Mouse (Mus musculus) heart, embryonic 12.5 days (tissue): ENCODE results near the gene 1700042G07Rik. TPM values are rescaled to one million over a fixed set of nuclear protein-coding genes. Genes with fewer than 3 reads are reported as not detected.

Experiments
- ATAC-seq: fragments of 200-750 bp; cut with Nextera tagmentation; 2 replicates; pipeline ENCODE4 v1.8.0; 2017; ENCODE audit warnings: moderate TSS enrichment, moderate library complexity; ENCODE audit not compliant: insufficient number of reproducible peaks, low FRiP score
- H3K27ac ChIP-seq: fragments of 300-500 bp; sonication (generic); 2 replicates; pipeline ENCODE4 v1.5.1; 2016; ENCODE audit warnings: mild to moderate bottlenecking, moderate library complexity; ENCODE audit not compliant: poor library complexity, severe bottlenecking
- H3K27me3 ChIP-seq: fragments of 300-500 bp; sonication (generic); replicated peaks from 2 replicates; pipeline ENCODE4 v1.6.1; 2016; ENCODE audit warnings: mild to moderate bottlenecking, moderate library complexity
- H3K36me3 ChIP-seq: fragments of 300-500 bp; sonication (generic); 2 replicates; pipeline ENCODE4 v1.6.1; 2016; ENCODE audit warnings: mild to moderate bottlenecking, moderate library complexity
- H3K4me1 ChIP-seq: fragments of 300-500 bp; sonication (generic); replicated peaks from 2 replicates; pipeline ENCODE4 v1.6.1; 2016; ENCODE audit warnings: mild to moderate bottlenecking
- H3K4me2 ChIP-seq: fragments of 300-500 bp; sonication (generic); 2 replicates; pipeline ENCODE4 v1.6.1; 2016; ENCODE audit warnings: mild to moderate bottlenecking, moderate library complexity
- H3K4me3 ChIP-seq: fragments of 300-500 bp; sonication (generic); 2 replicates; pipeline ENCODE4 v1.5.1; 2016; ENCODE audit warnings: mild to moderate bottlenecking
- H3K9ac ChIP-seq: fragments of 300-500 bp; sonication (generic); 2 replicates; pipeline ENCODE4 v1.6.1; 2016; ENCODE audit warnings: mild to moderate bottlenecking, moderate library complexity
- H3K9me3 ChIP-seq: fragments of 300-500 bp; sonication (generic); replicated peaks from 2 replicates; pipeline ENCODE4 v1.6.1; 2016; ENCODE audit warnings: mild to moderate bottlenecking, moderate library complexity
- WGBS: fragments of 180-500 bp; shearing (Covaris S2); methylation state at CpG from one replicate; pipeline ENCODE4 v1.1.7; 2016; 5-methylcytosine and 5-hydroxymethylcytosine counted together
- polyA plus RNA-seq: library from polyadenylated mRNA; unstranded; fragments of >200 nt; fragmentation: Nextera tagmentation; extraction: Ambion mirVana; gene quantifications from 2 replicates; pipeline ENCODE4 v1.2.1, GENCODE M21; 2016

1700042G07Rik gene
- polyA plus RNA-seq, 1 experiment from 2014 or later: not detected

DNA sequence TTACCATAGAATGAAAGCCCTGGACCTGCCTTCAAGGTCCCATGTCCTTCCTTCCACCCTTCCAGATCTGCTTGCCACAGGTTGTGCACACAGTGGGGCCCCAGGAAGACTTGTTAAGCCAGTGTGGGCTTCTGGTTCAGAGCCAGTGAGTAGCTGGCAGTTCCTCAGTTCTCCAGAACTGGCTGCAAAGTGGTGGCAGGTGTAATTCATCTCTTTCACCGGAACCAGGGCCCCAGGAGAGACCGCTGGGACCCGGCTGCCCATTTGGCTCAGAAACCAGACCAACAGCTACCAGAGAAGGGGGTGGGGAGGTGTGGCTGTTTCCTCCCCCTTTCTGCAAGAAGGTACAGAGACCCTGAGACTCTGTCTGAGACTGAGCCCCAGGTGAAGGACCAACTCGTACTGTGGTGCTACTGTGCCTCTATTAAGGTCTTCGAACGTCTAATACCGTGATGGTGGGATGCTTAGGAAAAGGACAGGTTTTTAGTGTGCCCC is 29.8 kb upstream of the 1700042G07Rik start:
- Histone ChIP-seq H3K4me3 (peak overlapping the region; percentile 75), H3K27me3 (0 out of 2 replicates have a peak, but pooled peaks cover 6% of the 10 kb centered on the region), H3K4me1 (peaks cover 15% of the 10 kb centered on the region), H3K27ac (no peak overlapping the region), H3K4me2 (peak overlapping the region; percentile 98), H3K9ac (peak overlapping the region; percentile 79; the same call in 1 of the 2 replicates), H3K9me3 (0 out of 2 replicates have a peak, but pooled peaks cover 4% of the 10 kb centered on the region), H3K36me3 (no peaks in the 10 kb centered on the region)
- WGBS: 9% methylated on average over 7 of the region's 7 CpGs
- no peak for ATAC-seq

DNA sequence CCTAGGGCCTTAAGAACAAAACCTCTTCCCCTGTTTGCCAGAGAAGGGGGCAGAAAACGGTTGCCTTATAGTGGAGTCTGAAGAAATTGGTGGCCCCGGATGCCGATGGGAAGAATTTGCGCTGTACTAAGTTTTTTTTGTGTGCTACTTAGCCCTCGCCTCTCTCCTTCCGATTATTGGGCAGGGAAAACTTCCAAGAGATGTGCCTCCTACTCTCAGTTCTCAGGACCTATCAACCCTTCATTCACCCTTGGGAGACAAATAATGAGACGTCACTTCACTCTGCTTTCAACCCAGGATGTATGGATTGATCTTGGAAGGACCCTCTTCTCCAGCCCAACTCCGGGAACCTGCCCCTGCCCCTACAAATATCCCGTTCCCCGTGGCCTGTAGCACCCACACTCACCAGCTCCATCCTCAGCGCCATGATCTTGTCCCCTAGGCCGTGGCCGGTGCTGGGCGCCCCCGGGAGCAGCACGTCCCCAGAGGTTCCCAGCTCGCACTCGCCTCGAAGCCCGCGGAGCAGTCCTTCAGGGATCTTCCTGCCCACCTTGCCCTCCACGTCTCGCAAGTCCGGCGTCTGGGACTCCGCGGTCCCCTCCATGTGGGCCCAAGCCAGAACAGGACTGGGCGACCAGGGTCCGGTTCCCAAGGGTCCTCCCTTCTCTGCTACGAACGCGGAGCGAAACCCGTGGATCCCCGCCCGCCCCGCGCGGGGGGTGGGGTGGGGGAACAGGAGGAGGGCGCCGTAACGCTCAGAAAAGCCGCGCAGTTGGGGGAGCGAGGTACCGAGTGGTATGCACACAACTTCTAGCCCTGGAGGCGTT is 29.1 kb upstream of the 1700042G07Rik start:
- 0 out of 2 replicates have a peak, but pooled peaks cover 6% of the 10 kb centered on the region for H3K27me3 ChIP-seq
- H3K4me3 ChIP-seq: peak overlapping the region; percentile 75
- ATAC-seq: peak; percentile 77
- H3K27ac ChIP-seq: no peak overlapping the region
- under 1% methylated on average over 47 of the region's 47 CpGs for WGBS
- no peaks in the 10 kb centered on the region for H3K36me3 ChIP-seq
- 0 out of 2 replicates have a peak, but pooled peaks cover 4% of the 10 kb centered on the region for H3K9me3 ChIP-seq
- peak overlapping the region; percentile 79 for H3K9ac ChIP-seq
- peaks cover 15% of the 10 kb centered on the region for H3K4me1 ChIP-seq
- peak overlapping the region; percentile 98 for H3K4me2 ChIP-seq

GRCm38 (mm10) chr4:116149812-116150155 is 23.4 kb upstream of the 1700042G07Rik start:
- Histone ChIP-seq H3K4me1 (peaks cover 13% of the 10 kb centered on the region), H3K36me3 (peaks cover 32% of the 10 kb centered on the region), H3K9ac (peak overlapping the region; percentile 95), H3K4me3 (peak overlapping the region; percentile 88), H3K9me3 (0 out of 2 replicates have a peak, but pooled peaks cover 4% of the 10 kb centered on the region), H3K27ac (peak overlapping the region; percentile 91), H3K4me2 (peak overlapping the region; percentile 83), H3K27me3 (no peaks in the 10 kb centered on the region)
- WGBS: 21% methylated on average over 6 of the region's 6 CpGs
- 0 out of 2 replicates have a peak, but pooled peaks have one; percentile 12 for ATAC-seq

DNA sequence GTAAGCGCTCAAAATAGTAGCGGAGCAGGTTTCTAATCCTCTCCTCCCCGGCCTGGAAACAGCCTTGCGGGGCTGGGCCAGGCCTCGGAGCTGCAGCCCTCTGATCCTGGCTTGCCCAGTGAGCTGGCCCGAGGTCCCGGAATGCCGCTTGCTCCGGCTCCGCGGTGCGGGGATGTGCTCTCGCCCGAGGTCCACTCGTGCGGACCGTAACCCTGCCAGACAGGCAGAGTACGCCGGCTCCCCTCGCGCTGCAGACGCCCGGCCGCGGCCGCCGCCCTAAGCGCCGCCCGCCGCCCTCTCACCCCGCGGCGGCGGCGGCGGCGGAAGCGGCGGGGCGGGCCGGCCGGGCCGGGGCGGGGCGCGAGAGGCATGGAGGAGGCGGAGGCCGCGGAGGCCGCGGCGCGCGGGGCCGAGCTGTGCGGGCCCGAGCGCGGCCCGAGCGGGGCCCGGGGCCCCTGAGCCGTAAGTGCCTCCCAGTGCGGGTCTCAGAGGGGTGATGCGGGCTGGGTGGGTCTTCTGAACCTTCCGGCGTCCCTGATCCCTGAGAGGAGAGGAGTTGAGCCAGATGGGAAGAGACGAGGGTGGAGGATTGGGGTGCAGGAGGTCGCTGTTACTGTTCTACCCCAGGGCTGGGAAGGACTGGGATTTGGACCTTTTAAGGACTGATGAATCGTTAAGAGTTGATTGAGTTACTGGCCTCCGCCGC is 22.9 kb upstream of the 1700042G07Rik start:
- peak overlapping the region; percentile 91 for H3K27ac ChIP-seq
- H3K4me3 ChIP-seq: peak overlapping the region; percentile 88
- WGBS: 4% methylated on average over 70 of the region's 73 CpGs
- H3K36me3 ChIP-seq: peaks cover 37% of the 10 kb centered on the region
- no peaks in the 10 kb centered on the region for H3K27me3 ChIP-seq
- peaks cover 11% of the 10 kb centered on the region for H3K4me1 ChIP-seq
- H3K4me2 ChIP-seq: peak overlapping the region; percentile 83
- 0 out of 2 replicates have a peak, but pooled peaks cover 4% of the 10 kb centered on the region for H3K9me3 ChIP-seq
- H3K9ac ChIP-seq: peak overlapping the region; percentile 95
- ATAC-seq: peak; percentile 94

- H3K9me3 ChIP-seq: 0 out of 2 replicates have a peak, but pooled peaks cover 4% of the 10 kb centered on the region
- peak overlapping the region; percentile 95 for H3K9ac ChIP-seq
- H3K27me3 ChIP-seq: no peaks in the 10 kb centered on the region
- H3K4me1 ChIP-seq: peaks cover 11% of the 10 kb centered on the region
- peak overlapping the region; percentile 83 for H3K4me2 ChIP-seq
- peak overlapping the region; percentile 91 for H3K27ac ChIP-seq
- peaks cover 43% of the 10 kb centered on the region for H3K36me3 ChIP-seq
- peak overlapping the region; percentile 88 for H3K4me3 ChIP-seq
- WGBS: 14% methylated on average over 4 of the region's 4 CpGs
- ATAC-seq: no peak
Measured at GRCm38 (mm10) chr4:116150862-116151221, 22.3 kb upstream of the 1700042G07Rik start.

GRCm38 (mm10) chr4:116151238-116151637 is 21.9 kb upstream of the 1700042G07Rik start, which contains the start of gene Lurap1:
TSS of gene Lurap1 (minus strand) at chr4:116151338.
- no peak for ATAC-seq
- H3K4me2 ChIP-seq: peak within 1 kb of the TSS; percentile 83
- peaks cover 11% of the 10 kb centered on the region for H3K4me1 ChIP-seq
- H3K36me3 ChIP-seq: peaks cover 47% of the 10 kb centered on the region
- H3K9ac ChIP-seq: peak within 1 kb of the TSS; percentile 95
- peak within 1 kb of the TSS; percentile 91 for H3K27ac ChIP-seq
- H3K4me3 ChIP-seq: peak within 1 kb of the TSS; percentile 88
- 69% methylated on average over 6 of the region's 6 CpGs for WGBS
- 0 out of 2 replicates have a peak, but pooled peaks cover 4% of the 10 kb centered on the region for H3K9me3 ChIP-seq
- no peaks in the 10 kb centered on the region for H3K27me3 ChIP-seq

DNA sequence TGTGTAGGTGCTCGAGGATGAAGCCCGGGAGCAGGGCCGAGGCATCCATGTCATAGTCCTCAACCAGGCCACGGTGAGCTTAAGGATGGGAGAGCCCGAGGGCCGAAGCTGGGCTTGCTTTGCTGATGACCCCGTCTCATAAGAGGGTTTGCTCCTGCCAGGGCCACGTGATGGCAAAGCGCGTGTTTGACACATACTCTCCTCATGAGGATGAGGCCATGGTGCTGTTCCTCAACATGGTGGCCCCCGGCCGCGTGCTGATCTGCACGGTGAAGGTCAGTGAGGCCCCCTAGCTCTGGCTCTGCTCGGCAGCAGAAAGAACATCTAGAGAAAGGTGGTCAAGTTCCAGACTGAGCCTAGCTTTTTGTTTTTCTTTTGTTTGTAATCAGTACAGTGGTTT is 20.5 kb upstream of the 1700042G07Rik start:
- Histone ChIP-seq H3K4me3 (no peak overlapping the region), H3K27me3 (no peaks in the 10 kb centered on the region), H3K9ac (no peak overlapping the region), H3K9me3 (no peaks in the 10 kb centered on the region), H3K36me3 (peaks cover 61% of the 10 kb centered on the region), H3K4me1 (peaks cover 11% of the 10 kb centered on the region), H3K27ac (no peak overlapping the region), H3K4me2 (no peak overlapping the region)
- WGBS: 93% methylated on average over 15 of the region's 15 CpGs
- ATAC-seq: no peak

DNA sequence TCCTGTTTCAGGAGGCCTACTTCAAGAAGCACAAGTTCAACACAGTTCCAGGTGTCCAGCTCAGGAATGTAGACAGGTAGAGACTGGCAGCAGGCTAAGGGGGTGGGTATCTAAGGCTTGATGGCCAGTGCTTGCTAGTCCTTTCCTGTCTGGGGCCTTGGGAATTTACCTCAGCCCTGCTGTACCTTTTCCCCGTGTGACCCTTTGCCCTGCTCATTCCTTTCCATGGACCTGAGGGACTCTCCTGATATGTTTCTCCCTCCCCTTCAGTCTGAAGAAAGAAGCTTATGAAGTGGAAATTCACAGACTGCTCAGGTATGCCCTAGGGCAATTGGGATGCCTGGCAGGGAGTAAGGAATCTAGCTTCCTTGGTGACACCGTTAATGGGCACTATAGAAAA is 15.3 kb upstream of the 1700042G07Rik start:
- ATAC-seq: no peak
- Histone ChIP-seq H3K9me3 (no peaks in the 10 kb centered on the region), H3K4me1 (peaks cover 18% of the 10 kb centered on the region), H3K4me2 (no peak overlapping the region), H3K27me3 (no peaks in the 10 kb centered on the region), H3K4me3 (no peak overlapping the region), H3K36me3 (peaks cover 85% of the 10 kb centered on the region), H3K27ac (no peak overlapping the region), H3K9ac (no peak overlapping the region)
- 84% methylated on average over 2 of the region's 2 CpGs for WGBS

DNA sequence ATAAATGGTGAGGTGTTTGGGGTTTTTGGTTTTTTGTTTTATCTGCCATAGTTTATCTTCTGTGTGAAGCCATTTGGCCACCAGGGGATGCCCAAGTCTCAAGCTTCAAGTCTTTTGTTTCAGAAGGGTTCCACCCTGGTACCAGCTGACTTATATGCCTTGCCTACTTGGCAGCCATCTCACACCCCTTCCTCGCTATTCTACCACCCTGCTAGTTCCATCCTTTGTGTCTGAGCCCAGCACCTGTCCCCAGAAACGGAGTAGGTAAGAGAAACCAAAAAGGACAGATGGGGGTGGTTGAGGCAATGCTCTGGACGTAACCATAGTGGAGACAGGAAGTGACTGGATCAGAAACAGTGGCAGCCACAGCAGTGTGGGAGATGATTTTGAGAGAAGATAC is 13.3 kb upstream of the 1700042G07Rik start:
- H3K27ac ChIP-seq: no peak overlapping the region
- no peak overlapping the region for H3K4me3 ChIP-seq
- H3K36me3 ChIP-seq: peaks cover 65% of the 10 kb centered on the region
- H3K4me1 ChIP-seq: peaks cover 22% of the 10 kb centered on the region
- ATAC-seq: no peak
- H3K9me3 ChIP-seq: no peaks in the 10 kb centered on the region
- WGBS: 74% methylated on average over 3 of the region's 3 CpGs
- no peaks in the 10 kb centered on the region for H3K27me3 ChIP-seq
- no peak overlapping the region for H3K4me2 ChIP-seq
- H3K9ac ChIP-seq: no peak overlapping the region

GRCm38 (mm10) chr4:116160769-116161168 is 12.4 kb upstream of the 1700042G07Rik start:
- no peak for ATAC-seq
- H3K4me1 ChIP-seq: peaks cover 23% of the 10 kb centered on the region
- H3K9ac ChIP-seq: no peak overlapping the region
- no peak overlapping the region; the same call in 1 of the 2 replicates for H3K27ac ChIP-seq
- no peaks in the 10 kb centered on the region for H3K9me3 ChIP-seq
- WGBS: 42% methylated on average over 3 of the region's 3 CpGs
- no peak overlapping the region for H3K4me3 ChIP-seq
- H3K36me3 ChIP-seq: peaks cover 56% of the 10 kb centered on the region
- no peak overlapping the region for H3K4me2 ChIP-seq
- no peaks in the 10 kb centered on the region for H3K27me3 ChIP-seq

- 66% methylated on average over 4 of the region's 4 CpGs for whole genome bisulfite sequencing
- H3K4me1 ChIP-seq: peaks cover 23% of the 10 kb centered on the region
- H3K4me3 ChIP-seq: no peak overlapping the region
- peaks cover 43% of the 10 kb centered on the region for H3K36me3 ChIP-seq
- H3K9ac ChIP-seq: no peak overlapping the region
- H3K27me3 ChIP-seq: no peaks in the 10 kb centered on the region
- H3K27ac ChIP-seq: no peak overlapping the region
- H3K9me3 ChIP-seq: no peaks in the 10 kb centered on the region
- H3K4me2 ChIP-seq: no peak overlapping the region
- no peak for ATAC-seq
Measured at GRCm38 (mm10) chr4:116162142-116162541, 11.0 kb upstream of the 1700042G07Rik start.
